Mouse (Mus musculus): ENCODE data around the gene 2310007B03Rik. TPM values are rescaled to one million over a fixed set of nuclear protein-coding genes. Genes with fewer than 3 reads are reported as not detected.
A peak's percentile ranks its signal among the peaks of the same experiment; 100 is the strongest.

The 2310007B03Rik gene
- polyA plus RNA-seq, 1 experiment from 2014 or later: not detected

DNA sequence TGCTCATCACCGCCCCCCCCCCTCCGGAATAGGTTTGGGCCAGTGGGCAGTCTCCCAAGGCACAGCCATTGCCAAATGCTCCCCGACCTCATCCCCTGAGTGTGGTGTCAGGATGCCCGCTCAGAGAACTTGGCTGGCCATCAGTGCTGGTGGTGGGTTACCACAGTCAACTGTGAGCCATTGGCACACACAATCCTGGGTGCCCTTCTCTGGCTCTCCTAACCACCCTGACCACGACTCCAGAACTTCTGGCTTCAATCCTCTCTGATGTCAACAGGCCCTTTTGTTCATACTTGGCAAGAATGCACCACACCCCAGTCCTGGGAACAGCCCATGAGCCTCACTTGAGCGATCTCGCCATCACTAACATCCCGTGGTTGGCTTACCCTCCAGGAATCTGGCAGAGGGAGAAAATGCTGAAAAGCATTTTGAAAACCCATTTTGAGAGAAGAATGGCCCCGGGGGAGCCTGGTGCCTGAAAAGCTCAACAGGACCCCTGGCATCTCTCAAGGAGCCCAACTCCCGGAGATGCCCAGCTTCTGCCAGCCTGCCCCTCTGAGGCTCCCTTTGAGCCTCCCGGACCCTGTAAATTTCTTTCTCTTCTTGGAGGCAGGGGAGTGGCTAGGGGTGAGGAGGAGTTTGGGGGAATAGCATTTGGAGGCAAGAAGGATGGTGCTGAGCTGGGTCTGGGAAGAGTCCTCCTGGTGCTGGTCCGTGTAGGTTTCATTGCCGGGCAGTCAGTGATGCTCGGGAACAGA lies 23.5 kb upstream of the 2310007B03Rik start:
- no peak overlapping the region for H3K4me2 ChIP-seq (ENCODE audit: low read length)
- H3K9ac ChIP-seq (replicated peaks; ENCODE audit: low read length): no peak overlapping the region
- H3K9me3 ChIP-seq (ENCODE audit: control insufficient read depth, low read length): no peaks in the 10 kb centered on the region
- WGBS: 68% methylated on average over 14 of the region's 14 CpGs
- no peak overlapping the region for H3K27ac ChIP-seq (replicated peaks; ENCODE audit: low read depth, low read length)
- H3K4me1 ChIP-seq (ENCODE audit: control insufficient read depth, insufficient read depth, low read length): no peaks in the 10 kb centered on the region
- DNase-seq (peak; percentile 9), ATAC-seq (ENCODE audit: low FRiP score, low TSS enrichment) (no peak)
- no peak overlapping the region for H3K4me3 ChIP-seq (replicated peaks; ENCODE audit: low read depth, low read length)
- H3K27me3 ChIP-seq (ENCODE audit: control insufficient read depth, insufficient read depth, low read length): no peaks in the 10 kb centered on the region
- H3K36me3 ChIP-seq (ENCODE audit: control insufficient read depth, insufficient read depth, low read length): no peaks in the 10 kb centered on the region

DNA sequence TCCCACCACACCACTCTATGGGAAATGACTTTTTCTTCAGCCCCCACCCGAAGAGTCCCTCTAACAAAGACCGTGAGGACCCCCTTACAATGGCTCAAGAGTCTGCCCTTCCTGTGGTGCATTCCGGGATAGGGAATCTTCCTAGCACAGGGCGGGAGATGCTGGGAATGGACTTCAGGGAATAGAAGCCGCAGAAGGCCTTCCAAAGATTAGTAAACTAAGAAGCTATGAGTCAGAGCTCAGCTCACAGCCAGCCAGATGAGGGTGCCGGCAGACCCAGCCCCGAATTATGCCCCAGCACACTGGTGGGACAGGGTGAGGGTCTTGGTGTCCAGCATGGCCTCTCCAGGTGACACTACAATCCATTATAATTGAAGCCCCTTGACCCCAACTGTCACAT lies 21.5 kb upstream of the 2310007B03Rik start:
- no peak overlapping the region for H3K27ac ChIP-seq (replicated peaks; ENCODE audit: low read depth, low read length)
- WGBS: 93% methylated on average over 7 of the region's 7 CpGs

DNA sequence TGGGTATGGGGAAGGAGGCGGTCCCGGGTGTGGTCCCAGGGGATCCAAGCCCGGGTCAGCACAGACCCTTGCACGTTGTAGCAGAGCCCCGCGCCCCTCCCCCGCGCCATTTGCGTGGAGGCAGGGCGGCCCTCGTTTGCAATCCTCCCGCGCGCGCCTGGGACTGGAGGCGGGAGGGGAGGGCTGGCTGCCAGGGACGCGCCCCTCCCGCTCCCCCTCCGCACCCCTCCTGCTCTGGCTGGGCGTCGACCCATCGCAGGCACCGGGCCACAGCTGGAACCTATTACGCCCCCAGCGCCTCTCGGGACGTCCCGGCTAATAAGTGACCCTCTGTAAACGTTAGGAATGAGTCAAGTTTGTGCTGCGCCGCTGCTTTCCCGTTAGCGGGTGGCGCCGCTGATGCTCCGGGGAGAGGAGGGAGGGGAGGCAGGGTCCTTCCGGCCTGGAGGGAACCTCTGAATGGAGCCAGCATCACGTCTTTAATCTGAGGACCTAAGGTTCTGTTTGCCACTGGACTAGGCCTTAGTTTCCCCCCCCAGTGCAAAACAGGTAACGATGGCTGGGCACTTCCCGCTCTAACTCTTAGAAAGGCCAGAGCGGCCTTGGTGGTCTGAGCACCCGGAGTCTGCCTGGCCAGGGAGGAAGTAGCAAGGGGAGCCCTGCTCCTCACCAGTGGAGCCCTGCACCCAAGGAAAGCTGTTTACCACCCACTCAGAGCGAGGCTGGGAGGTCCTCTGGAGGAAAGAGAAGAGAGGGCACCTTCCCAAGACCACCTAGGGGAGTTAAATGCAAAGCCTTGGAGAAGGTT lies 16.0 kb upstream of the 2310007B03Rik start:
- ATAC-seq (ENCODE audit: low FRiP score, low TSS enrichment): peak; percentile 55; the same call in 1 of the 2 replicates
- Histone ChIP-seq H3K4me2 (ENCODE audit: low read length) (peak overlapping the region; percentile 90), H3K4me3 (replicated peaks; ENCODE audit: low read depth, low read length) (peak overlapping the region; percentile 40), H3K36me3 (ENCODE audit: control insufficient read depth, insufficient read depth, low read length) (no peaks in the 10 kb centered on the region), H3K4me1 (ENCODE audit: control insufficient read depth, insufficient read depth, low read length) (peaks cover 9% of the 10 kb centered on the region), H3K9me3 (ENCODE audit: control insufficient read depth, low read length) (no peaks in the 10 kb centered on the region), H3K27me3 (ENCODE audit: control insufficient read depth, insufficient read depth, low read length) (no peaks in the 10 kb centered on the region), H3K27ac (replicated peaks; ENCODE audit: low read depth, low read length) (no peak overlapping the region), H3K9ac (replicated peaks; ENCODE audit: low read length) (peak overlapping the region; percentile 56)
- peak; percentile 75 for DNase-seq
- 2% methylated on average over 44 of the region's 44 CpGs for WGBS

More for the DNA sequence above, 21.5 kb upstream of the 2310007B03Rik start:
- H3K9me3 ChIP-seq (ENCODE audit: control insufficient read depth, low read length): no peaks in the 10 kb centered on the region
- no peaks in the 10 kb centered on the region for H3K27me3 ChIP-seq (ENCODE audit: control insufficient read depth, insufficient read depth, low read length)
- DNase-seq: no peak
- H3K9ac ChIP-seq (replicated peaks; ENCODE audit: low read length): no peak overlapping the region
- no peak overlapping the region for H3K4me2 ChIP-seq (ENCODE audit: low read length)
- H3K36me3 ChIP-seq (ENCODE audit: control insufficient read depth, insufficient read depth, low read length): no peaks in the 10 kb centered on the region
- H3K4me1 ChIP-seq (ENCODE audit: control insufficient read depth, insufficient read depth, low read length): no peaks in the 10 kb centered on the region
- no peak overlapping the region for H3K4me3 ChIP-seq (replicated peaks; ENCODE audit: low read depth, low read length)
- no peak for ATAC-seq (ENCODE audit: low FRiP score, low TSS enrichment)

DNA sequence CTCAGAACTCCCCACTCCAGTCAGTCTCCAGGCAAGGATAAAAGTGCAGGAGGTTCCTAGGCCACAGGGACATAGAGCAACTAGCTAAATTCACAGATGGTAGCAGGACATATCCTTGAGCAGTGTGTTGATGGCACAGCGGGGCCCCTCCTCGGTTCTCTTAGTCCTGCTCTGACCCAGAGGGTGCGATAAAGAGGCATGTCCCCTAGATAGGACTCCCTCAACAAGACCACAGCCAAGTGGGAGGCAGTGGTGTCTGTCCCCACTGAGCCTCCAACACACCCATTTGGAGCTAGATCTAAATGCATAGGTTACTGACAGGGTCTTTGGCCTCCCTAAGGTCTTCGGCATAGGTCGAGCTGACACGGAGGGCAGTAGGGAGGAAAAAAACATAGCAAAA lies 15.1 kb upstream of the 2310007B03Rik start:
- peaks cover 9% of the 10 kb centered on the region for H3K4me1 ChIP-seq (ENCODE audit: control insufficient read depth, insufficient read depth, low read length)
- WGBS: 21% methylated on average over 6 of the region's 6 CpGs

DNA sequence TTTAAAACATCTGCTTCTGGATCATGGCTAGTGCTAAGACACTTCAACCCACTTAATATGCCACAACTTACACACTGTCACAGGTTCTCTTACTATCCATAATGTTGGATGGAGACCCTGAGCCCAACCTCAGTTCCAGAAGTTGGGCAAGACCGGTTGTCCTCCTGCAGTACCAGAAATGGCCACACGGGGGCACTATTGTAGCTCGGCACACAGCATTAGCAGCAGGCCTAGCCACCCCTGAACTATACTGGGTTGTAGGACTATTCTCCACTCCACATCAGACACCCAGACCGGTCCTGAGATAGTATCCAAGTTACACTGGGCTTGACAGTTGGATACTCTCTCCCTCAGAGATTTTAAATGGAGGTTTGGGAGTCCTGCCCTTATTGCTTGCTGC lies 13.7 kb upstream of the 2310007B03Rik start:
- Histone ChIP-seq H3K9ac (replicated peaks; ENCODE audit: low read length) (no peak overlapping the region), H3K27me3 (ENCODE audit: control insufficient read depth, insufficient read depth, low read length) (no peaks in the 10 kb centered on the region), H3K4me2 (ENCODE audit: low read length) (no peak overlapping the region), H3K9me3 (ENCODE audit: control insufficient read depth, low read length) (no peaks in the 10 kb centered on the region), H3K36me3 (ENCODE audit: control insufficient read depth, insufficient read depth, low read length) (no peaks in the 10 kb centered on the region), H3K4me1 (ENCODE audit: control insufficient read depth, insufficient read depth, low read length) (peaks cover 9% of the 10 kb centered on the region), H3K27ac (replicated peaks; ENCODE audit: low read depth, low read length) (no peak overlapping the region), H3K4me3 (replicated peaks; ENCODE audit: low read depth, low read length) (no peak overlapping the region)
- 2% methylated on average over 4 of the region's 4 CpGs for WGBS
- peak; percentile 71; the same call in 1 of the 2 replicates for ATAC-seq (ENCODE audit: low FRiP score, low TSS enrichment)
- peak; percentile 93 for DNase-seq

More for the DNA sequence above, 15.1 kb upstream of the 2310007B03Rik start:
- Histone ChIP-seq H3K4me2 (ENCODE audit: low read length) (peak overlapping the region; percentile 90; the same call in 1 of the 2 replicates), H3K27ac (replicated peaks; ENCODE audit: low read depth, low read length) (no peak overlapping the region), H3K4me3 (replicated peaks; ENCODE audit: low read depth, low read length) (peak overlapping the region; percentile 40; the same call in 1 of the 2 replicates), H3K27me3 (ENCODE audit: control insufficient read depth, insufficient read depth, low read length) (no peaks in the 10 kb centered on the region), H3K36me3 (ENCODE audit: control insufficient read depth, insufficient read depth, low read length) (no peaks in the 10 kb centered on the region), H3K9ac (replicated peaks; ENCODE audit: low read length) (peak overlapping the region; percentile 56; the same call in 1 of the 2 replicates), H3K9me3 (ENCODE audit: control insufficient read depth, low read length) (no peaks in the 10 kb centered on the region)
- 0 out of 2 replicates have a peak, but pooled peaks have one; percentile 7 for ATAC-seq (ENCODE audit: low FRiP score, low TSS enrichment)
- DNase-seq: peak; percentile 16

DNA sequence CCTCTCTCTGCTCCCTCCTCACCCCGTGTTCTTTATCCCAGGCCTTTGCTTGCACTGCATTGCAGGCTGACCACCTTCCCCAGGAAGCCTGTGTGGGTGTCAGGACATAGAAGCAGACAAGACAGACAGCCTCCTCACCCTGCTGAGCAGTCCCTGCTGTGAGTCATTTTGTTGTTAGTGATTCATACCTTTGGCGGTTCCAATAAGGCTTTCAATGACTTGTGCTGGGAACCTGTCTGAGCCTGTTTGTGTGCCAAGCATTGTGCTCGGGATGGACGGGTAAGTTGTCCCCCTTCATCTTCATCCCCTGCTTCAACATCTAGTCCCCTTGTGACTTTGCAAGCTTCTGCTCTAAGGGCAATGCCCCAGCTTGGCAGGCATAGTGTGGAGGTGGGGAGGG lies 12.9 kb upstream of the 2310007B03Rik start:
- H3K9ac ChIP-seq (replicated peaks; ENCODE audit: low read length): no peak overlapping the region
- H3K36me3 ChIP-seq (ENCODE audit: control insufficient read depth, insufficient read depth, low read length): no peaks in the 10 kb centered on the region
- no peak for ATAC-seq (ENCODE audit: low FRiP score, low TSS enrichment)
- DNase-seq: no peak
- H3K4me2 ChIP-seq (ENCODE audit: low read length): no peak overlapping the region
- peaks cover 9% of the 10 kb centered on the region for H3K4me1 ChIP-seq (ENCODE audit: control insufficient read depth, insufficient read depth, low read length)
- no peaks in the 10 kb centered on the region for H3K27me3 ChIP-seq (ENCODE audit: control insufficient read depth, insufficient read depth, low read length)
- no peak overlapping the region for H3K4me3 ChIP-seq (replicated peaks; ENCODE audit: low read depth, low read length)
- WGBS: 72% methylated on average over 4 of the region's 4 CpGs
- H3K27ac ChIP-seq (replicated peaks; ENCODE audit: low read depth, low read length): no peak overlapping the region
- no peaks in the 10 kb centered on the region for H3K9me3 ChIP-seq (ENCODE audit: control insufficient read depth, low read length)

DNA sequence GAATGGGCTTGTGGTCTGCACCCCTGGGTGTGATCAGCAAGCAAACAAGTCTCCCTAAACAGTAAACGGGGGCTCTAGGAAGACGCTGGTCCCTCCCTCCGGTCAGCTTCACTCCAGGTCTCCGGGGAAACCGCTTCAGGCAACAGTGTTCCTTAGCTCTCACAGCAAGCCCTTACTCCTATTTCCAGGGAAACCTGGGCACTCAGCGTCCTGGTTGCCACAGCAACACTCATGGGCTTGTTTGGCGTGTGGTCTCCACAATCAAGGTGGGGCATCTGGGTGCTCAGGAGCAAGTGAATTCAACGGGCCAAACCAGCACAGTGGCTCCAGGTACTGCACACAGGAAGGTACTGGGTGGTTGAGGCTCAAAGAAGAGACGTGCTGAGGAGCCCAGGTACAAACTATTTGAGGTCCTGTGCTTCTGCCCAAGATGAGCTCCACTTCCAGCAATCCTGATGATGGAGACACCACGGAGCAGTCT lies 7.6 kb upstream of the 2310007B03Rik start, which contains the start of gene Crocc2:
TSS of gene Crocc2 (plus strand) at position 431 of the 481 bp plus-strand sequence.
- H3K9ac ChIP-seq (replicated peaks; ENCODE audit: low read length): no peak within 1 kb of the TSS
- WGBS: 27% methylated on average over 10 of the region's 10 CpGs
- H3K4me2 ChIP-seq (ENCODE audit: low read length): no peak within 1 kb of the TSS
- no peak for ATAC-seq (ENCODE audit: low FRiP score, low TSS enrichment)
- H3K4me1 ChIP-seq (ENCODE audit: control insufficient read depth, insufficient read depth, low read length): no peaks in the 10 kb centered on the region
- no peak within 1 kb of the TSS for H3K4me3 ChIP-seq (replicated peaks; ENCODE audit: low read depth, low read length)
- H3K27me3 ChIP-seq (ENCODE audit: control insufficient read depth, insufficient read depth, low read length): no peaks in the 10 kb centered on the region
- no peaks in the 10 kb centered on the region for H3K36me3 ChIP-seq (ENCODE audit: control insufficient read depth, insufficient read depth, low read length)
- H3K27ac ChIP-seq (replicated peaks; ENCODE audit: low read depth, low read length): no peak within 1 kb of the TSS
- peak; percentile 34 for DNase-seq
- no peaks in the 10 kb centered on the region for H3K9me3 ChIP-seq (ENCODE audit: control insufficient read depth, low read length)

DNA sequence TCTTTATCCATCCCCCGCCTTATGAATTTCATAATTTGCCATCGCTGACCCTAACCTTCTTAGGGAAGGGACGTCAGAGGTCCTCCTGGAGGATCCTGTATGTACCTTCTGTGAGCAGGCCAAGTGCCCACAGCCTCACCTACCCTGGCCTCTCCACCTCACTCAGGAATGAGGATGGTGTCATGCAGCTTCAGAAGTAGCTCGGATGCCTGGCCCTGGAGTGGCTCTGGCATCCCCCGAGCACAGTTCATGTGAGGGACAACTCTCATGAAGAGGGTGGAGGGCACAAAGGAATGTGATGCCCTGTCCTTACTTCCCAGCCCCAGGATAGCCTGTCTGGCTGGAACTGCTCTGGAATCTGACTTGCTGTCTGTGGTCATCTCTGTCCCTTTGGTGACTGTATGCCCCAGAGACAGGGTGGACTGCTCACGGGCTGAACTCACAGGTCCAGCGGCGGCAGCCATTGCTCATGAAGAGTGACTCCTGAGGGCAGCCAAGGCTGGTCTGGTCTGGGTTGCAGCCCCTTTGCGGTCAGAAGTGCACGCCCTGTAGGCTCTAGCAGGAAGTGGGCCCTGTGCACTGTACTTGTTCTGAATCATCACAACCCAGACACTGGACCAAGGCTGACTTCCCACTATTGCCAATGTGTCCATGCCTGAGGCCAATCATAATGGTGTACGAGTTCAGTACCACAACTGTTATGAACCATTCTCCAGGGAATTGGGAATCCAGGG lies 5.8 kb upstream of the 2310007B03Rik start:
- Histone ChIP-seq H3K27me3 (ENCODE audit: control insufficient read depth, insufficient read depth, low read length) (no peaks in the 10 kb centered on the region), H3K4me3 (replicated peaks; ENCODE audit: low read depth, low read length) (no peak overlapping the region), H3K9me3 (ENCODE audit: control insufficient read depth, low read length) (no peaks in the 10 kb centered on the region), H3K4me1 (ENCODE audit: control insufficient read depth, insufficient read depth, low read length) (no peaks in the 10 kb centered on the region), H3K9ac (replicated peaks; ENCODE audit: low read length) (no peak overlapping the region), H3K4me2 (ENCODE audit: low read length) (no peak overlapping the region), H3K36me3 (ENCODE audit: control insufficient read depth, insufficient read depth, low read length) (no peaks in the 10 kb centered on the region), H3K27ac (replicated peaks; ENCODE audit: low read depth, low read length) (no peak overlapping the region)
- WGBS: 87% methylated on average over 11 of the region's 11 CpGs
- ATAC-seq (ENCODE audit: low FRiP score, low TSS enrichment) (no peak), DNase-seq (no peak)
